Mouse (Mus musculus) yolk sac, embryonic 10.5 days (tissue): Measurements from ENCODE around the gene Flnc.

Experiments used
- DNase-seq: peaks from one replicate; pipeline ENCODE4 v3.0.0-alpha.2; 2017; ENCODE audit warnings: low spot score

The Flnc gene

GRCm38 (mm10) chr6:29432156-29432555 lies 900 bp upstream of the Flnc start:
- DNase-seq: no peak

- no peak for DNase-seq
These were observed 399 bp upstream of the Flnc start for GRCm38 (mm10) chr6:29432676-29433037.

GRCm38 (mm10) chr6:29433804-29434795 lies 1.0 kb downstream of the Flnc start:
- DNase-seq: peak; percentile 57

GRCm38 (mm10) chr6:29434911-29435691 lies 2.0 kb downstream of the Flnc start:
- DNase-seq: peak; percentile 60

GRCm38 (mm10) chr6:29435940-29436451 lies 2.9 kb downstream of the Flnc start:
- no peak for DNase-seq

- DNase-seq: no peak
These were observed 3.4 kb downstream of the Flnc start for GRCm38 (mm10) chr6:29436461-29436934.

GRCm38 (mm10) chr6:29439251-29439650 lies 6.2 kb downstream of the Flnc start:
- DNase-seq: no peak

- DNase-seq: no peak
These were observed 6.7 kb downstream of the Flnc start for GRCm38 (mm10) chr6:29439789-29440188.

- no peak for DNase-seq
These were observed 11.7 kb downstream of the Flnc start for GRCm38 (mm10) chr6:29444773-29445172.

GRCm38 (mm10) chr6:29445354-29445753 lies 12.3 kb downstream of the Flnc start:
- DNase-seq: no peak

GRCm38 (mm10) chr6:29449858-29450257 lies 16.8 kb downstream of the Flnc start:
- no peak for DNase-seq

- no peak for DNase-seq
These were observed 17.6 kb downstream of the Flnc start for GRCm38 (mm10) chr6:29450667-29451066.

- no peak for DNase-seq
These were observed 28.4 kb downstream of the Flnc start for GRCm38 (mm10) chr6:29461502-29461901.

- no peak for DNase-seq
These were observed 30.3 kb downstream of the Flnc start for GRCm38 (mm10) chr6:29463388-29463787.

- peak; percentile 97 for DNase-seq
These were observed 34.7 kb downstream of the Flnc start, which contains the start of gene Atp6v1f for GRCm38 (mm10) chr6:29467583-29468354. Atp6v1f (plus strand) TSS chr6:29467718.

GRCm38 (mm10) chr6:29468851-29469250 lies 35.8 kb downstream of the Flnc start:
- DNase-seq: no peak

GRCm38 (mm10) chr6:29471137-29471536 lies 38.1 kb downstream of the Flnc start, which contains the start of gene Atp6v1fnb:
Atp6v1fnb (plus strand) TSS chr6:29471437.
- DNase-seq: no peak

- DNase-seq: peak; percentile 84
These were observed 41.1 kb downstream of the Flnc start for GRCm38 (mm10) chr6:29473941-29474691.

- DNase-seq: no peak
These were observed 41.7 kb downstream of the Flnc start for GRCm38 (mm10) chr6:29474736-29475135.

- no peak for DNase-seq
These were observed 49.6 kb downstream of the Flnc start for GRCm38 (mm10) chr6:29482691-29483090.
